Mouse (Mus musculus): ENCODE measurements around the gene Cct4. TPM values are rescaled to one million over a fixed set of nuclear protein-coding genes. Genes with fewer than 3 reads are reported as not detected.
A peak's percentile ranks its signal among the peaks of the same experiment; 100 is the strongest.

Cct4 gene
- polyA plus RNA-seq, 1 experiment: 121 TPM

GRCm38 (mm10) chr11:23013580-23014294, 23.4 kb downstream of the Cct4 start:
- TF ChIP-seq CTCF (IDR thresholded peaks at IDR 0.05; ENCODE audit: extremely low read depth, insufficient read length, insufficient replicate concordance, low read depth, low read length) (peak; percentile 43; the same call in 1 of the 2 replicates), POLR2A (IDR thresholded peaks at IDR 0.05; ENCODE audit: low read depth, low read length) (no peak)
- Histone ChIP-seq H3K36me3 (ENCODE audit: control insufficient read depth, insufficient read depth, low read length) (no peaks in the 10 kb centered on the region), H3K4me3 (ENCODE audit: low read depth, low read length) (no peak overlapping the region), H3K4me1 (ENCODE audit: control insufficient read depth, insufficient read depth, insufficient read length, low read length) (no peaks in the 10 kb centered on the region), H3K27ac (ENCODE audit: insufficient read depth, low read depth, low read length) (no peak overlapping the region), H3K27me3 (ENCODE audit: control insufficient read depth, insufficient read depth, low read length) (no peaks in the 10 kb centered on the region)
- 97% methylated on average over 4 of the region's 4 CpGs for WGBS

- no peak for TF ChIP-seq POLR2A (IDR thresholded peaks at IDR 0.05; ENCODE audit: low read depth, low read length)
- no peak for TF ChIP-seq CTCF (IDR thresholded peaks at IDR 0.05; ENCODE audit: extremely low read depth, insufficient read length, insufficient replicate concordance, low read depth, low read length)
- H3K4me3 ChIP-seq (ENCODE audit: low read depth, low read length): no peak overlapping the region
- WGBS: 63% methylated on average over 6 of the region's 6 CpGs
- H3K27ac ChIP-seq (ENCODE audit: insufficient read depth, low read depth, low read length): no peak overlapping the region
- H3K4me1 ChIP-seq (ENCODE audit: control insufficient read depth, insufficient read depth, insufficient read length, low read length): no peaks in the 10 kb centered on the region
- H3K36me3 ChIP-seq (ENCODE audit: control insufficient read depth, insufficient read depth, low read length): no peaks in the 10 kb centered on the region
- no peaks in the 10 kb centered on the region for H3K27me3 ChIP-seq (ENCODE audit: control insufficient read depth, insufficient read depth, low read length)
Measured at GRCm38 (mm10) chr11:23014996-23015395, 24.7 kb downstream of the Cct4 start.

- Histone ChIP-seq H3K4me3 (ENCODE audit: low read depth, low read length) (no peak overlapping the region), H3K36me3 (ENCODE audit: control insufficient read depth, insufficient read depth, low read length) (no peaks in the 10 kb centered on the region), H3K27me3 (ENCODE audit: control insufficient read depth, insufficient read depth, low read length) (no peaks in the 10 kb centered on the region), H3K4me1 (ENCODE audit: control insufficient read depth, insufficient read depth, insufficient read length, low read length) (no peaks in the 10 kb centered on the region), H3K27ac (ENCODE audit: insufficient read depth, low read depth, low read length) (no peak overlapping the region)
- 93% methylated on average over 4 of the region's 4 CpGs for WGBS
- no peak for TF ChIP-seq POLR2A (IDR thresholded peaks at IDR 0.05; ENCODE audit: low read depth, low read length)
- TF ChIP-seq CTCF (IDR thresholded peaks at IDR 0.05; ENCODE audit: extremely low read depth, insufficient read length, insufficient replicate concordance, low read depth, low read length): no peak
Measured at GRCm38 (mm10) chr11:23017943-23018342, 27.6 kb downstream of the Cct4 start.

- Histone ChIP-seq H3K36me3 (ENCODE audit: control insufficient read depth, insufficient read depth, low read length) (no peaks in the 10 kb centered on the region), H3K4me1 (ENCODE audit: control insufficient read depth, insufficient read depth, insufficient read length, low read length) (no peaks in the 10 kb centered on the region), H3K27ac (ENCODE audit: insufficient read depth, low read depth, low read length) (no peak overlapping the region), H3K27me3 (ENCODE audit: control insufficient read depth, insufficient read depth, low read length) (no peaks in the 10 kb centered on the region), H3K4me3 (ENCODE audit: low read depth, low read length) (no peak overlapping the region)
- 81% methylated on average over 24 of the region's 24 CpGs for WGBS
- TF ChIP-seq POLR2A (IDR thresholded peaks at IDR 0.05; ENCODE audit: low read depth, low read length) (no peak), CTCF (IDR thresholded peaks at IDR 0.05; ENCODE audit: extremely low read depth, insufficient read length, insufficient replicate concordance, low read depth, low read length) (no peak)
Measured at GRCm38 (mm10) chr11:23020116-23020770, 29.9 kb downstream of the Cct4 start.

GRCm38 (mm10) chr11:23020841-23021240, 30.5 kb downstream of the Cct4 start:
- no peaks in the 10 kb centered on the region for H3K27me3 ChIP-seq (ENCODE audit: control insufficient read depth, insufficient read depth, low read length)
- TF ChIP-seq CTCF (IDR thresholded peaks at IDR 0.05; ENCODE audit: extremely low read depth, insufficient read length, insufficient replicate concordance, low read depth, low read length) (no peak), POLR2A (IDR thresholded peaks at IDR 0.05; ENCODE audit: low read depth, low read length) (no peak)
- no peaks in the 10 kb centered on the region for H3K4me1 ChIP-seq (ENCODE audit: control insufficient read depth, insufficient read depth, insufficient read length, low read length)
- no peaks in the 10 kb centered on the region for H3K36me3 ChIP-seq (ENCODE audit: control insufficient read depth, insufficient read depth, low read length)
- no peak overlapping the region for H3K27ac ChIP-seq (ENCODE audit: insufficient read depth, low read depth, low read length)
- 94% methylated on average over 14 of the region's 14 CpGs for WGBS
- no peak overlapping the region for H3K4me3 ChIP-seq (ENCODE audit: low read depth, low read length)

- Histone ChIP-seq H3K36me3 (ENCODE audit: control insufficient read depth, insufficient read depth, low read length) (no peaks in the 10 kb centered on the region), H3K27me3 (ENCODE audit: control insufficient read depth, insufficient read depth, low read length) (no peaks in the 10 kb centered on the region; the same call in 1 of the 2 replicates), H3K27ac (ENCODE audit: insufficient read depth, low read depth, low read length) (no peak overlapping the region), H3K4me1 (ENCODE audit: control insufficient read depth, insufficient read depth, insufficient read length, low read length) (no peaks in the 10 kb centered on the region), H3K4me3 (ENCODE audit: low read depth, low read length) (no peak overlapping the region)
- TF ChIP-seq CTCF (IDR thresholded peaks at IDR 0.05; ENCODE audit: extremely low read depth, insufficient read length, insufficient replicate concordance, low read depth, low read length): no peak
- no peak for TF ChIP-seq POLR2A (IDR thresholded peaks at IDR 0.05; ENCODE audit: low read depth, low read length)
- 87% methylated on average over 2 of the region's 2 CpGs for WGBS
Measured at GRCm38 (mm10) chr11:23023155-23023554, 32.8 kb downstream of the Cct4 start.

- WGBS: 77% methylated on average over 3 of the region's 3 CpGs
- Histone ChIP-seq H3K27me3 (ENCODE audit: control insufficient read depth, insufficient read depth, low read length) (no peaks in the 10 kb centered on the region; the same call in 1 of the 2 replicates), H3K27ac (ENCODE audit: insufficient read depth, low read depth, low read length) (no peak overlapping the region), H3K4me1 (ENCODE audit: control insufficient read depth, insufficient read depth, insufficient read length, low read length) (no peaks in the 10 kb centered on the region), H3K4me3 (ENCODE audit: low read depth, low read length) (no peak overlapping the region), H3K36me3 (ENCODE audit: control insufficient read depth, insufficient read depth, low read length) (no peaks in the 10 kb centered on the region)
- TF ChIP-seq CTCF (IDR thresholded peaks at IDR 0.05; ENCODE audit: extremely low read depth, insufficient read length, insufficient replicate concordance, low read depth, low read length) (no peak), POLR2A (IDR thresholded peaks at IDR 0.05; ENCODE audit: low read depth, low read length) (no peak)
Measured at GRCm38 (mm10) chr11:23024169-23024568, 33.9 kb downstream of the Cct4 start.
